Mouse (Mus musculus): ENCODE results near the gene Mia.

DNA sequence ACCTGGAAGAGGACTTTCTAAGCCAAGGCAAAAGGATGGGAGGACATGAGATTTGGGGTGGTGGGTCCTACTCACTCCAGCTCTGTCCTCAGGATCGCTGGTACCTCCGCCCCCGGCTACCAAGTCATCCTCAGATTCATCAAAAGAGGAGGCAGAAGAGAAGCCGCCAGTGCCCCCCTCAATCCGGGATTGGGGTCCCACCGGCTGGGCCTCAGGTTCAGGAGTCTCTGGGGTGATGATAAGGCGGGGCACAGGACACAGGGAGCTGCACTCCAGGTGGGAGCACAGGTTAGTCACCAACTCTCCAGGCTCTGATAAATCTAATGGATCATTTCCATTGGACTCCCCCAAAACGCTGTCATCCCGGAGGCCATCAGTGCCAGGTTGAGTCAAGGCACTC is 46.3 kb upstream of the Mia start:
- no peak for TF ChIP-seq POLR2A (IDR thresholded peaks at IDR 0.05; ENCODE audit: low read depth, low read length)
- TF ChIP-seq CTCF (IDR thresholded peaks at IDR 0.05; ENCODE audit: borderline replicate concordance, insufficient read depth, low read length), result no peak
